Mouse (Mus musculus) spleen, adult 2 months (tissue): ENCODE results near the gene Scnn1a.

ENCODE experiments used
- CTCF ChIP-seq: fragments of 200-500 bp; IDR thresholded peaks from 2 replicates; pipeline ENCODE4 v1.5.1; 2011; ENCODE audit warnings: mild to moderate bottlenecking, inconsistent platforms; ENCODE audit not compliant: insufficient read depth, insufficient read length, insufficient replicate concordance; ENCODE audit errors: extremely low read depth
- POLR2A ChIP-seq: fragments of 200-500 bp; IDR thresholded peaks from 2 replicates; pipeline ENCODE4 v1.6.1; 2011; ENCODE audit warnings: low read depth, low read length, inconsistent platforms

DNA sequence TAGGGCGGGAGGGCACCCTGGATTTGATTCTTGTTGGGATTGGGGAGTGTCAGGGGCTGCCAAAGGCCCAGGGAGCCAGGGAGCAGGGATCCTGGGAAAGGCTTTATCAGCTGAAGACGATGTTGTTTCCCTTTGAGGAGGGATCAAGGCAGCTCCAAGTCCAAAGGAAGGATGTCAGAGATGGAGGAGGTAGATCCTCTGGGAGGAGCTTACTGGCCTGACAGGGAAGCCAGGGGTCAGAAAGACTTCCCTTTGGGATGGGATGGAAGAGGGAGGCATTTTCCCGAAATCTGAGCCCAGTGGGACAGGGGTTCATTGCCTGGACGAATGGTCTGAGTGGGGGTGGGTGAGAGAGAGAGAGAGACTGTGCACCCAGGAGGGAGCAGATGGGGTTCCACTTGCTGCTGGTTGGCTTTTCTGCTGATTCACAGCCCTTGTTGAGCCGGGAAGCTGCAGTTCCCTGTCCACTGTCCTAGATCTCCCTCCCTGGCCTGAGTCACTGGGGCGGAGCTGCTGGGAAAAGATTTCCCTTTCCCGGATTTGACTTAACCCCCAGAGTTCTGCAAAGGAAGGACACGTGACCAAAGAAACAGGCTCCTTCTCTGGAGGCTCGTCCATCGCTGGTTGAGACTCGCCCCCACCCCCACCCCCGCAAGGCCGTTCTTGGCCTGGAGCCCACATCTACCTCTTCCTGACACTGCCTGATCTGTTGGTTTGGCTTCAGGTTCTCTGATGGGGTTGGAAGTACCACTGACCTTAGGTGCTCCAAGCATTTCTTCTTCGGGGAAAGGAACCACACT is 34.1 kb downstream of the Scnn1a start:
- TF ChIP-seq CTCF (no peak), POLR2A (no peak)
